Mouse (Mus musculus) MEL (cell line): ENCODE data around the gene Srgap2.

Source experiments
- E2F4 ChIP-seq: IDR thresholded peaks from 2 replicates; pipeline ENCODE4 v1.6.1; 2011; ENCODE audit warnings: low read depth, low read length, improper control_type of control experiment, borderline replicate concordance
- UBTF ChIP-seq: IDR thresholded peaks from 2 replicates; pipeline ENCODE4 v1.6.1; 2012; ENCODE audit warnings: low read depth, mild to moderate bottlenecking, inconsistent platforms, low read length, improper control_type of control experiment, moderate library complexity, borderline replicate concordance; ENCODE audit not compliant: insufficient read depth

DNA sequence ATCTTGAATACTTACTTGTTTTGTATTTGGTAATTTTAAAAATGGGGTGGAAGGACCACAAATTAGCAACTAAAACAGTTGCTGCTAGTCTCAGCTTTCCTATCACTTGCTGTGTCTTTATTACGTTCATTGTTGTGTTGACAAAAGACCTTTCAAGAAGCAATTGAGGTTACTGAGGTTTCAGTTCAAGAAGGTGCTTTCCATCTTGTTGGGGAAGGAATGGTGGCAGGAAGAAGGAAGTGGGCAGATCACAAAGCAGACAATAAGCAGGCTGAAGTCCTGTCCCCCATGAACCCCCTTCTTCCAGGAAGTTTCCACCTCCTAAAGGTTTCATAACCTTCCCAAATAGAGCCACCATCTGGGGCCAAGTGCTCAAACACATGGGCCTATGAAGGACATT is 161.3 kb downstream of the Srgap2 start:
- no peak for TF ChIP-seq E2F4
- no peak for TF ChIP-seq UBTF
